Mouse (Mus musculus) intestine, embryonic 16.5 days (tissue): ENCODE data around the gene Rnps1. TPM values are rescaled to one million over a fixed set of nuclear protein-coding genes. Genes with fewer than 3 reads are reported as not detected.
A peak's percentile ranks its signal among the peaks of the same experiment; 100 is the strongest.
"Not testable (repeated sequence)": the region's sequence is repeated elsewhere in the genome, so short reads cannot be mapped to it uniquely, and the experiment has no call there.

Source experiments
- ATAC-seq: fragments of 200-750 bp; cut with Nextera tagmentation; 2 replicates; pipeline ENCODE4 v1.8.0; 2017; ENCODE audit warnings: moderate TSS enrichment, moderate library complexity
- H3K27ac ChIP-seq: fragments of 300-500 bp; sonication (generic); 2 replicates; pipeline ENCODE4 v1.5.1; 2014; ENCODE audit warnings: mild to moderate bottlenecking, low read length
- H3K27me3 ChIP-seq: fragments of 300-500 bp; sonication (generic); replicated peaks from 2 replicates; pipeline ENCODE4 v1.6.1; 2014; ENCODE audit warnings: low read length, control low read depth, mixed read lengths; ENCODE audit not compliant: control insufficient read depth, insufficient read depth
- H3K36me3 ChIP-seq: fragments of 300-500 bp; sonication (generic); 2 replicates; pipeline ENCODE4 v1.6.1; 2014; ENCODE audit warnings: low read length, control low read depth; ENCODE audit not compliant: control insufficient read depth, insufficient read depth
- H3K4me1 ChIP-seq: fragments of 300-500 bp; sonication (generic); 2 replicates; pipeline ENCODE4 v1.6.1; 2014; ENCODE audit warnings: low read length, control low read depth, mixed read lengths; ENCODE audit not compliant: control insufficient read depth, insufficient read depth
- H3K4me2 ChIP-seq: fragments of 300-500 bp; sonication (generic); 2 replicates; pipeline ENCODE4 v1.6.1; 2014; ENCODE audit warnings: low read depth, low read length, control low read depth
- H3K4me3 ChIP-seq: fragments of 300-500 bp; sonication (generic); 2 replicates; pipeline ENCODE4 v1.5.1; 2014; ENCODE audit warnings: mild to moderate bottlenecking, low read length
- H3K9ac ChIP-seq: fragments of 300-500 bp; sonication (generic); 2 replicates; pipeline ENCODE4 v1.6.1; 2014; ENCODE audit warnings: low read depth, low read length
- H3K9me3 ChIP-seq: fragments of 300-500 bp; sonication (generic); 2 replicates; pipeline ENCODE4 v1.6.1; 2016; ENCODE audit warnings: low read length, control low read depth; ENCODE audit not compliant: control insufficient read depth
- WGBS: fragments of 180-500 bp; shearing (Covaris S2); extraction: QIAGEN DNeasy Blood & Tissue Kit; methylation state at CpG from one replicate; pipeline ENCODE4 v1.1.7; 2014; 5-methylcytosine and 5-hydroxymethylcytosine counted together
- polyA plus RNA-seq: library from polyadenylated mRNA; unstranded; fragments of >200 nt; fragmentation: Nextera tagmentation; extraction: Ambion mirVana; gene quantifications from 2 replicates; pipeline ENCODE4 v1.2.1, GENCODE M21; 2015

The Rnps1 gene
- polyA plus RNA-seq, 1 experiment from 2014 or later, result 248 TPM

DNA sequence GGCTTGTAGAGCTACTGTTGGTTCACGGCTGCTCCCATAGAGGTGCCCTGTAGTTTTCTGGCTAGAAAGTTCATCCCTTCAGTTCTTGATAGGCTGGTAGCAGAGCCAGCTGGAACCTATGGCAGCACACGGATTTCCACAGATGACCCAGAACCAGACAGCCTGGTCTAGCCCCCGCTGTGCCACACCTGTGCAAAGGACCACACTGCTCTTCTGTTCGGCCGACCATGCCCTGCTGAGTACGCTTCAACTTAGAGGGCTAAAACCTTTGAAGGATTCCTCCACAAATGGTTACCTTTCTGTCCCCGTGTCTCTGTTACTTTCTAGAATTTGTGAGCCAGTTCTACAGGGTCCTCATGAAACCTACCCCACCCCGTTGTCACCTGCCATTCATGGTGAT lies 11.0 kb downstream of the Rnps1 start:
- H3K4me3 ChIP-seq, H3K9ac ChIP-seq, H3K27me3 ChIP-seq, H3K9me3 ChIP-seq, H3K27ac ChIP-seq, H3K4me2 ChIP-seq, ATAC-seq: not testable (repeated sequence)
- Histone ChIP-seq H3K4me1 (0 out of 2 replicates have a peak, but pooled peaks cover 11% of the 10 kb centered on the region), H3K36me3 (peaks cover 21% of the 10 kb centered on the region)
- 89% methylated on average over 5 of the region's 8 CpGs for WGBS

DNA sequence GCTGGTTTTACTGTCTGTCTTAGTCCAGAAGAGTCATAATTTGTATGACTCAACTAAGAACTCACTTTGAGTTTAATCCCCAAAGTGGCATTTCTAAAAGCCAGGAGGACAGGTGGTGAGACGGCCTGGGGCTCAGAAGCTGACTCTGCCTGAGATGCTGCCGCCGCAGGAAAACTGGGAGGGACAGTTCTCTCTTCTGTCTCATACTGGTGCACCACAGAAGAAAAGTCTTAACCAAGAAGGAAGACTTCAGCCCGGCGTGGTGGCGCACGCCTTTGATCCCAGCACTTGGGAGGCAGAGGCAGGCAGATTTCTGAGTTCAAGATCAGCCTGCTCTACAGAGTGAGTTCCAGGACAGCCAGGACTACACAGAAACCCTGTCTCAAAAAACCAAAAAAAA lies 11.5 kb downstream of the Rnps1 start:
- Histone ChIP-seq H3K27me3 (no peaks in the 10 kb centered on the region), H3K9me3 (no peaks in the 10 kb centered on the region), H3K4me2 (peak overlapping the region; percentile 59; the same call in 1 of the 2 replicates), H3K27ac (peak overlapping the region; percentile 98), H3K9ac (no peak overlapping the region), H3K36me3 (peaks cover 19% of the 10 kb centered on the region), H3K4me3 (no peak overlapping the region), H3K4me1 (0 out of 2 replicates have a peak, but pooled peaks cover 11% of the 10 kb centered on the region)
- WGBS, result 82% methylated on average over 7 of the region's 7 CpGs
- peak; percentile 1; the same call in 1 of the 2 replicates for ATAC-seq

GRCm38 (mm10) chr17:24426471-24427169 lies 12.3 kb downstream of the Rnps1 start, which contains the start of gene Eci1:
Gene Eci1, plus strand, starts transcription at chr17:24426641.
- ATAC-seq, result peak; percentile 98
- H3K4me1 ChIP-seq, result 0 out of 2 replicates have a peak, but pooled peaks cover 11% of the 10 kb centered on the region
- 0% methylated on average over 48 of the region's 48 CpGs for WGBS

GRCm38 (mm10) chr17:24427170-24427557 lies 12.8 kb downstream of the Rnps1 start:
- H3K27me3 ChIP-seq, result no peaks in the 10 kb centered on the region
- peak overlapping the region; percentile 59 for H3K4me2 ChIP-seq
- H3K27ac ChIP-seq, result peak overlapping the region; percentile 98
- H3K9ac ChIP-seq, result peak overlapping the region; percentile 97
- 0 out of 2 replicates have a peak, but pooled peaks cover 11% of the 10 kb centered on the region for H3K4me1 ChIP-seq
- peak overlapping the region; percentile 85 for H3K4me3 ChIP-seq
- 3% methylated on average over 8 of the region's 8 CpGs for WGBS
- H3K36me3 ChIP-seq, result peaks cover 17% of the 10 kb centered on the region
- 0 out of 2 replicates have a peak, but pooled peaks have one; percentile 21 for ATAC-seq
- no peaks in the 10 kb centered on the region for H3K9me3 ChIP-seq

More at GRCm38 (mm10) chr17:24426471-24427169, 12.3 kb downstream of the Rnps1 start, which contains the start of gene Eci1:
- Histone ChIP-seq H3K4me3 (peak within 1 kb of the TSS; percentile 85), H3K36me3 (peaks cover 17% of the 10 kb centered on the region), H3K27ac (peak within 1 kb of the TSS; percentile 98), H3K9me3 (no peaks in the 10 kb centered on the region), H3K27me3 (no peaks in the 10 kb centered on the region), H3K9ac (peak within 1 kb of the TSS; percentile 97), H3K4me2 (peak within 1 kb of the TSS; percentile 59)

- Histone ChIP-seq H3K36me3 (peaks cover 6% of the 10 kb centered on the region), H3K4me2 (no peak overlapping the region), H3K27me3 (no peaks in the 10 kb centered on the region), H3K4me3 (no peak overlapping the region), H3K4me1 (0 out of 2 replicates have a peak, but pooled peaks cover 11% of the 10 kb centered on the region), H3K9me3 (no peaks in the 10 kb centered on the region), H3K27ac (no peak overlapping the region), H3K9ac (no peak overlapping the region)
- no peak for ATAC-seq
- WGBS, result 79% methylated on average over 14 of the region's 14 CpGs
These were observed 15.0 kb downstream of the Rnps1 start for GRCm38 (mm10) chr17:24429201-24429983.

GRCm38 (mm10) chr17:24437016-24437415 lies 22.7 kb downstream of the Rnps1 start:
- Histone ChIP-seq H3K27me3 (no peaks in the 10 kb centered on the region), H3K4me3 (no peak overlapping the region), H3K9ac (no peak overlapping the region), H3K27ac (no peak overlapping the region), H3K4me2 (no peak overlapping the region), H3K4me1 (no peaks in the 10 kb centered on the region), H3K36me3 (peaks cover 22% of the 10 kb centered on the region), H3K9me3 (no peaks in the 10 kb centered on the region)
- 71% methylated on average over 5 of the region's 5 CpGs for WGBS
- ATAC-seq, result 0 out of 2 replicates have a peak, but pooled peaks have one; percentile 11

DNA sequence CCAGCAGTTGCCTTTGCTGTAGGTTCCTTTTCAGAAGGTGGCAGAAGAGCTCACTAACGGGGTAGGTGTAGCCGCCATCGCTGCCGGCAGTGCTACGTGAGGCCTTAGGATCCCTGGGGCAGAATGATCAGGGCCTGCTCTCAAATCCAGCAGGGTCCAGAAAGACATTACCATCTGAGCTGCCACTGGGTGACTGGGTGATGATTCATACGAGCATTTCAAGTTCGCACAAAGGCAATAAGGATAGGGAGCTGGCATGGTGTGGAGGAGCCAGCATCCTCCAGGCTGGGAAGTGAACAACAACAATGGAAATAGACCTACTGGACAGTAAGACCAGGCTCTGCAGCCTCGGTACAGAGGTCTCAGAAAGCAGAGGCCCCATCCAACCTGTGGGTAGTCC lies 26.0 kb downstream of the Rnps1 start:
- no peak overlapping the region for H3K9ac ChIP-seq
- H3K27me3 ChIP-seq, result no peaks in the 10 kb centered on the region
- H3K36me3 ChIP-seq, result peaks cover 29% of the 10 kb centered on the region
- H3K4me3 ChIP-seq, result no peak overlapping the region
- H3K9me3 ChIP-seq, result no peaks in the 10 kb centered on the region
- no peaks in the 10 kb centered on the region for H3K4me1 ChIP-seq
- WGBS, result 87% methylated on average over 8 of the region's 8 CpGs
- ATAC-seq, result no peak
- no peak overlapping the region for H3K27ac ChIP-seq
- no peak overlapping the region for H3K4me2 ChIP-seq

DNA sequence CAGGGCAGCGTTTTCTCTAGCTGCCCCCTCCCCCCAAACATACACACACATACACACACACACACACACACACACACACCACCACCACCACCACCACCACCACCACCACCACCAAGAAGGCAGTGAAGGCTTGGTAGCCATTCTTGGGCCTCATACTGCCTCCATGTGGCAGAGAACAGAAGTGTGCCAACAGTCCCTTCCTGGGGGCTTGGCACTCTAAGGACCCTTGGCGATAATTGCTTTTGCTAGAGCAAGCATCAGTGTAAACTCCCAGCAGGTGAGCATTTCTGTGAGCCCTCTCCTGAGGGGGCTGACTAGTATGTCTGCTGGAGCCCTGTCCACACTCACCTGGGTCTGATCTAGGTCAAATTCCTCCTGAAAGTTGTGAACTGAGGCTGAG lies 26.8 kb downstream of the Rnps1 start:
- WGBS, result 33% methylated on average over 2 of the region's 2 CpGs
- Histone ChIP-seq H3K4me3 (no peak overlapping the region), H3K36me3 (peaks cover 31% of the 10 kb centered on the region), H3K9me3 (no peaks in the 10 kb centered on the region), H3K27me3 (no peaks in the 10 kb centered on the region), H3K9ac (no peak overlapping the region), H3K4me1 (no peaks in the 10 kb centered on the region), H3K4me2 (no peak overlapping the region), H3K27ac (no peak overlapping the region)
- no peak for ATAC-seq

DNA sequence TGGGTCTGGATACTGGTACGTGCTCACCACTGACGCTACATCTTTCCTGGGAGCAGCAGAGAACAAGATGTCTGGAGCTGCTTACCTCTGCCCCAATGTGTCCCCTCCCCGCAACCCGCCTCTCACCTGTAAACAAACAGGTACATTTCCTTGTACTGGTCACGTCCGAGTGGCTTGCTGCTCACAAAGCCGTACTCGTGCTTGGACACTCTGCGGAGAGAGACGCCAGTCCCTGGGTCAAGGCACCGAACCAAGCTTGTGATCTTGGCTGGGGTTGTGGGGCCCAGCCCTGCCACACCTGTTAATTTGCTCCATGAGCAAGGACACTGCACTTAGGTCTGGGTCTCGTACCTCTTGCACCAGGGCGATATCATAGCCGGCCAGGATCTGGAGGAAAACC lies 27.7 kb downstream of the Rnps1 start:
- Histone ChIP-seq H3K27ac (no peak overlapping the region), H3K36me3 (peaks cover 36% of the 10 kb centered on the region), H3K4me3 (no peak overlapping the region), H3K9ac (no peak overlapping the region), H3K27me3 (no peaks in the 10 kb centered on the region), H3K4me2 (no peak overlapping the region), H3K4me1 (no peaks in the 10 kb centered on the region), H3K9me3 (no peaks in the 10 kb centered on the region)
- peak; percentile 29 for ATAC-seq
- WGBS, result 80% methylated on average over 14 of the region's 14 CpGs
